In genomic region chr16:91463836-91464400, GRCm38 (mm10) we compare ENCODE assay signal across 8 mouse cellular contexts. TPM values are rescaled to one million over a fixed set of nuclear protein-coding genes. Genes with fewer than 3 reads are reported as not detected.
DNase-seq lines count a peak whose midpoint lies in the region; ATAC-seq and TF ChIP-seq lines count a peak whose summit lies in the region.

No protein-coding gene starts in this region.

- H3K27me3 ChIP-seq in liver, adult 2 months (ENCODE audit: control insufficient read depth, insufficient read depth, low read length) = no peaks in the 10 kb centered on the region
- H3K27me3 ChIP-seq in embryonic facial prominence, embryonic 14.5 days (replicated peaks; ENCODE audit: control insufficient read depth, insufficient read depth, low read length) = no peaks in the 10 kb centered on the region
- H3K27me3 ChIP-seq in intestine, embryonic 15.5 days (replicated peaks) = no peaks in the 10 kb centered on the region

- H3K4me3 ChIP-seq in liver, adult 2 months (ENCODE audit: insufficient read depth, low read depth, low read length) = peak overlapping the region; percentile 62; the same call in 1 of the 2 replicates
- peak overlapping the region; percentile 72 for H3K4me3 ChIP-seq in embryonic facial prominence, embryonic 14.5 days (ENCODE audit: low read depth, low read length)
- peak overlapping the region; percentile 60 for H3K4me3 ChIP-seq in intestine, embryonic 15.5 days (replicated peaks)

- peak overlapping the region; percentile 81 for H3K9ac ChIP-seq in liver, adult 2 months (ENCODE audit: low read depth, low read length)
- peak overlapping the region; percentile 75; the same call in 1 of the 2 replicates for H3K9ac ChIP-seq in embryonic facial prominence, embryonic 14.5 days (ENCODE audit: low read depth, low read length)
- H3K9ac ChIP-seq in intestine, embryonic 15.5 days = no peak overlapping the region

- 52% methylated on average over 4 of the region's 4 CpGs for WGBS in liver, adult 2 months
- 85% methylated on average over 4 of the region's 4 CpGs for WGBS in embryonic facial prominence, embryonic 14.5 days
- WGBS in intestine, embryonic 15.5 days = 82% methylated on average over 4 of the region's 4 CpGs

- TF ChIP-seq CTCF in liver, adult 2 months (IDR thresholded peaks at IDR 0.05; ENCODE audit: low read depth, low read length) = no peak

- H3K27ac ChIP-seq in liver, adult 2 months (replicated peaks; ENCODE audit: insufficient read depth, low read depth, low read length) = peak overlapping the region; percentile 84; the same call in 1 of the 2 replicates
- H3K27ac ChIP-seq in embryonic facial prominence, embryonic 14.5 days (replicated peaks; ENCODE audit: low read depth, low read length) = no peak overlapping the region
- no peak overlapping the region for H3K27ac ChIP-seq in intestine, embryonic 15.5 days

- H3K4me1 ChIP-seq in liver, adult 2 months (ENCODE audit: control insufficient read depth, insufficient read depth, low read length) = peaks cover 9% of the 10 kb centered on the region
- H3K4me1 ChIP-seq in embryonic facial prominence, embryonic 14.5 days (ENCODE audit: control insufficient read depth, insufficient read depth, low read length) = peaks cover 7% of the 10 kb centered on the region; the same call in 1 of the 2 replicates
- no peaks in the 10 kb centered on the region for H3K4me1 ChIP-seq in intestine, embryonic 15.5 days (replicated peaks)

- peak overlapping the region; percentile 98 for H3K4me2 ChIP-seq in embryonic facial prominence, embryonic 14.5 days (ENCODE audit: low read depth, low read length)
- H3K4me2 ChIP-seq in intestine, embryonic 15.5 days (replicated peaks) = peak overlapping the region; percentile 95

- ATAC-seq in embryonic facial prominence, embryonic 14.5 days (ENCODE audit: low read depth) = no peak
- ATAC-seq in intestine, embryonic 15.5 days = no peak

- H3K79me2 ChIP-seq in liver, adult 2 months (ENCODE audit: control insufficient read depth, insufficient read depth, low read length) = no peaks in the 10 kb centered on the region

- no peak for TF ChIP-seq POLR2A in liver, adult 2 months (IDR thresholded peaks at IDR 0.05; ENCODE audit: extremely low read depth, insufficient read depth, low read length)

- no peaks in the 10 kb centered on the region for H3K36me3 ChIP-seq in liver, adult 2 months (ENCODE audit: control insufficient read depth, insufficient read depth, low read length)
- H3K36me3 ChIP-seq in embryonic facial prominence, embryonic 14.5 days (ENCODE audit: control insufficient read depth, insufficient read depth, low read length) = no peaks in the 10 kb centered on the region
- no peaks in the 10 kb centered on the region for H3K36me3 ChIP-seq in intestine, embryonic 15.5 days

- H3K9me3 ChIP-seq in embryonic facial prominence, embryonic 14.5 days (ENCODE audit: control insufficient read depth, low read length) = no peaks in the 10 kb centered on the region
- no peaks in the 10 kb centered on the region for H3K9me3 ChIP-seq in intestine, embryonic 15.5 days

- DNase-seq in liver, adult 2 months (ENCODE audit: extremely low read depth, low read depth, low spot score) = peak; percentile 49
- DNase-seq in liver = no peak
- no peak for DNase-seq in embryonic facial prominence, embryonic 14.5 days (ENCODE audit: low spot score)
- DNase-seq in naive thymus-derived CD4-positive, alpha-beta T cell, adult 2 months (ENCODE audit: low read depth) = peak; percentile 55
- no peak for DNase-seq in frontal cortex, postnatal 10 days (ENCODE audit: low spot score in 2 of 2)
- no peak for DNase-seq in spleen, postnatal 36 days (ENCODE audit: low spot score in 2 of 2)
- DNase-seq in kidney, adult 11 months = no peak

RNA-seq across cellular contexts. Expression of gene Ifnar1, which starts 21.1 kb away (rescaled TPM):
- total RNA-seq in liver, adult 2 months (2014; rRNA removed) = 26.4 and 28.3 TPM in 2 replicates
- 11.9 and 14.0 TPM in 2 replicates for polyA plus RNA-seq in liver, adult 2 months (2012; rRNA removed)
- 47.3 and 53.7 TPM in 2 replicates for polyA plus RNA-seq in embryonic facial prominence, embryonic 14.5 days (2014; fragmentation: Nextera tagmentation; extraction: Ambion mirVana)
- 40.1 and 42.0 TPM in 2 replicates for polyA plus RNA-seq in intestine, embryonic 15.5 days (2015; fragmentation: Nextera tagmentation; extraction: Ambion mirVana)

RNA-seq across cellular contexts. Expression of gene Il10rb, which starts 58.0 kb away (rescaled TPM):
- 7.3 and 9.5 TPM in 2 replicates for total RNA-seq in liver, adult 2 months (2014; rRNA removed)
- polyA plus RNA-seq in liver, adult 2 months (2012; rRNA removed) = 5.0 and 5.1 TPM in 2 replicates
- 32.6 and 33.2 TPM in 2 replicates for polyA plus RNA-seq in embryonic facial prominence, embryonic 14.5 days (2014; fragmentation: Nextera tagmentation; extraction: Ambion mirVana)
- polyA plus RNA-seq in intestine, embryonic 15.5 days (2015; fragmentation: Nextera tagmentation; extraction: Ambion mirVana) = 64.8 and 74.4 TPM in 2 replicates

Comparison
In these comparisons a context has a peak if more than half of its experiments do, and no peak if none do; other contexts are left out.
1. DNase-seq: peak in liver, adult 2 months (single experiment) and naive thymus-derived CD4-positive, alpha-beta T cell, adult 2 months (single experiment); none in liver (single experiment), embryonic facial prominence, embryonic 14.5 days (single experiment), frontal cortex, postnatal 10 days (0 of 2), spleen, postnatal 36 days (0 of 2) and kidney, adult 11 months (single experiment).
2. Peak in every context shown above with its lines, with median percentiles within 50 percentile points of each other: H3K4me3 ChIP-seq.